Mouse (Mus musculus) lung, postnatal 14 days (tissue): ENCODE measurements around the gene Tsga10.
"Not testable (repeated sequence)": the region's sequence is repeated elsewhere in the genome, so short reads cannot be mapped to it uniquely, and the experiment has no call there.

Experiments used
- DNase-seq: peaks from one replicate; pipeline ENCODE4 v3.0.0; 2021

Gene Tsga10

GRCm38 (mm10) chr1:37718516-37718915 is 147.7 kb downstream of the Tsga10 start:
- DNase-seq: no peak

- DNase-seq: no peak
Measured at GRCm38 (mm10) chr1:37717415-37718195, 148.6 kb downstream of the Tsga10 start.

- DNase-seq: not testable (repeated sequence)
Measured at GRCm38 (mm10) chr1:37712357-37712737, 153.9 kb downstream of the Tsga10 start.

GRCm38 (mm10) chr1:37711596-37712356 is 154.5 kb downstream of the Tsga10 start:
- no peak for DNase-seq

GRCm38 (mm10) chr1:37711082-37711481 is 155.1 kb downstream of the Tsga10 start:
- no peak for DNase-seq

GRCm38 (mm10) chr1:37709736-37710135 is 156.5 kb downstream of the Tsga10 start:
- DNase-seq: no peak

- no peak for DNase-seq
Measured at GRCm38 (mm10) chr1:37708270-37708955, 157.8 kb downstream of the Tsga10 start.
